Mouse (Mus musculus) spleen, adult 2 months (tissue): ENCODE data around the gene Cbx1. TPM values are rescaled to one million over a fixed set of nuclear protein-coding genes. Genes with fewer than 3 reads are reported as not detected.
A peak's percentile ranks its signal among the peaks of the same experiment; 100 is the strongest.

Experiments used
- DNase-seq, 2 experiments: peaks; one replicate each; pipeline versions ENCODE4 v3.0.0 to v3.0.0-alpha.2; 2012 to 2021; ENCODE audit warnings: low spot score in 2 of 2, low read depth in 1 of 2
- H3K27ac ChIP-seq: fragments of 200-500 bp; 2 replicates; pipeline ENCODE4 v1.5.1; 2012; ENCODE audit warnings: low read length, inconsistent platforms; ENCODE audit not compliant: insufficient read depth
- H3K27me3 ChIP-seq: fragments of 200-500 bp; 2 replicates; pipeline ENCODE4 v1.6.1; 2012; ENCODE audit warnings: mild to moderate bottlenecking, moderate library complexity, low read length, inconsistent platforms; ENCODE audit not compliant: control insufficient read depth, insufficient read depth
- H3K36me3 ChIP-seq: fragments of 200-500 bp; 2 replicates; pipeline ENCODE4 v1.6.1; 2012; ENCODE audit warnings: mild to moderate bottlenecking, low read length, inconsistent platforms; ENCODE audit not compliant: control insufficient read depth, insufficient read depth
- H3K4me1 ChIP-seq: fragments of 200-500 bp; 2 replicates; pipeline ENCODE4 v1.6.1; 2011; ENCODE audit warnings: inconsistent platforms; ENCODE audit not compliant: control insufficient read depth, insufficient read depth, insufficient read length
- H3K4me3 ChIP-seq: fragments of 200-500 bp; 2 replicates; pipeline ENCODE4 v1.5.1; 2011; ENCODE audit warnings: mild to moderate bottlenecking, inconsistent platforms; ENCODE audit not compliant: insufficient read depth, insufficient read length; ENCODE audit errors: extremely low read depth
- CTCF ChIP-seq: fragments of 200-500 bp; IDR thresholded peaks from 2 replicates; pipeline ENCODE4 v1.5.1; 2011; ENCODE audit warnings: mild to moderate bottlenecking, inconsistent platforms; ENCODE audit not compliant: insufficient read depth, insufficient read length, insufficient replicate concordance; ENCODE audit errors: extremely low read depth
- POLR2A ChIP-seq: fragments of 200-500 bp; IDR thresholded peaks from 2 replicates; pipeline ENCODE4 v1.6.1; 2011; ENCODE audit warnings: low read depth, low read length, inconsistent platforms
- WGBS: fragments of 180-500 bp; shearing (Covaris S2); methylation state at CpG from one replicate; pipeline ENCODE4 v1.1.7; 2018; 5-methylcytosine and 5-hydroxymethylcytosine counted together
- polyA plus RNA-seq: library from polyadenylated mRNA; depleted of rRNA; stranded (reverse); fragments of >200 nt; gene quantifications from 2 replicates; pipeline ENCODE4 v1.2.3, GENCODE M21; 2012; rRNA removed

Gene Cbx1
- 13.9 and 18.2 TPM in 2 replicates for polyA plus RNA-seq

- TF ChIP-seq CTCF (no peak), POLR2A (peak; percentile 61)
- Histone ChIP-seq H3K27me3 (no peaks in the 10 kb centered on the region), H3K4me3 (peak within 1 kb of the TSS; percentile 98), H3K27ac (peak within 1 kb of the TSS; percentile 88), H3K4me1 (peaks cover 9% of the 10 kb centered on the region; the same call in 1 of the 2 replicates), H3K36me3 (no peaks in the 10 kb centered on the region)
- DNase-seq: peak; percentile 77 to 89
- under 1% methylated on average over 92 of the region's 93 CpGs for WGBS
Measured at GRCm38 (mm10) chr11:96788871-96789795, at the start of gene Cbx1. Gene Cbx1, plus strand, starts transcription at chr11:96789127.

- Histone ChIP-seq H3K36me3 (no peaks in the 10 kb centered on the region), H3K4me1 (no peaks in the 10 kb centered on the region), H3K4me3 (no peak overlapping the region), H3K27ac (no peak overlapping the region), H3K27me3 (no peaks in the 10 kb centered on the region; the same call in 1 of the 2 replicates)
- no peak for TF ChIP-seq CTCF
- TF ChIP-seq POLR2A: no peak
- no peak for DNase-seq
- 88% methylated on average over 12 of the region's 12 CpGs for WGBS
Measured at GRCm38 (mm10) chr11:96740796-96741195, 48.1 kb upstream of the Cbx1 start.

GRCm38 (mm10) chr11:96741995-96742394, 46.9 kb upstream of the Cbx1 start:
- TF ChIP-seq POLR2A (no peak), CTCF (no peak)

DNA sequence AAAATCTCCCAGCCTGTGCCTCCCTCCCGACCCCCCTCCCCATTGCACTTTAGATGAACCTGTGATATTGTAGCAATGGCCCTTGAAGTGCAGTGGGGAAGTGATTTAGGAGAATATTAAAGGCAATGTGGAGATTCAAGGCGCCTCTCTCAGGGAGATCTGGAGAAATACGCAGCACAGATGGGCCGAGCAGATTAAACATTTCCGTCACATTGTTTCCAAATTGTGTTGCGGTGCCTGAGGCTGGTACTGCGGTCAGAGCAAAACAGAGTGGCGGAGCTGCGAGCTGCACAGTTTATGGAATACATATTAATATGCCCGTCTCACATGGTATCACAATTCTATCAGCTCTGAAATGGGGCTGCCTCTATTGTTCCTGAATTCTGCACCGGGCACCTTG, 45.9 kb upstream of the Cbx1 start:
- no peaks in the 10 kb centered on the region for H3K36me3 ChIP-seq
- no peak for DNase-seq
- 47% methylated on average over 11 of the region's 11 CpGs for WGBS
- no peaks in the 10 kb centered on the region for H3K4me1 ChIP-seq
- H3K4me3 ChIP-seq: no peak overlapping the region
- no peak overlapping the region for H3K27ac ChIP-seq
- no peaks in the 10 kb centered on the region; the same call in 1 of the 2 replicates for H3K27me3 ChIP-seq
- no peak for TF ChIP-seq CTCF

More at GRCm38 (mm10) chr11:96741995-96742394, 46.9 kb upstream of the Cbx1 start:
- no peaks in the 10 kb centered on the region for H3K36me3 ChIP-seq
- H3K4me3 ChIP-seq: no peak overlapping the region
- 36% methylated on average over 12 of the region's 12 CpGs for WGBS
- H3K4me1 ChIP-seq: no peaks in the 10 kb centered on the region
- H3K27me3 ChIP-seq: no peaks in the 10 kb centered on the region; the same call in 1 of the 2 replicates
- no peak for DNase-seq
- H3K27ac ChIP-seq: no peak overlapping the region

- WGBS: 86% methylated on average over 4 of the region's 4 CpGs
- no peak for DNase-seq
- Histone ChIP-seq H3K4me1 (no peaks in the 10 kb centered on the region), H3K27me3 (no peaks in the 10 kb centered on the region; the same call in 1 of the 2 replicates), H3K4me3 (no peak overlapping the region), H3K36me3 (no peaks in the 10 kb centered on the region), H3K27ac (no peak overlapping the region)
- TF ChIP-seq CTCF (no peak), POLR2A (no peak)
Measured at GRCm38 (mm10) chr11:96743891-96744290, 45.0 kb upstream of the Cbx1 start.

DNA sequence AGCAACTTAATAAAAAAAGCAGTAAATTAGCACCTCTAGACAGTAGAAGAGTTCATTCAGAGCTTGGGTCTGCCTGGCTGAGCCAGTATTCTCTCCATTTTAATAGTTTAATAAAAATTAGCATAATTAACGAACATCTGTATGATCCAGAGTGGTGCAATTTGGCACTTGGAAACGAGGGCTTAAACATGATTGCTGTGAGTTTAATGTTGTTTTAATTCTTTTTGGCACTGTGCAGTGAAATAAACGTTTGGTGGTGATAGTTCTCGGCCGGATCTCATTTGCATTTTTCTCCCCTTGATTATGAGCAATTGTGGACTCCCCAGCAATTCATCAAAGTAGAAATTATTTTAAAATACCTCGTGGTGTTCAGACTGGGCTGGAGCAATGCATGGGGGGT, 42.3 kb upstream of the Cbx1 start:
- H3K4me3 ChIP-seq: no peak overlapping the region
- no peak overlapping the region for H3K27ac ChIP-seq
- 78% methylated on average over 6 of the region's 6 CpGs for WGBS
- TF ChIP-seq POLR2A: no peak
- TF ChIP-seq CTCF: no peak
- H3K27me3 ChIP-seq: no peaks in the 10 kb centered on the region; the same call in 1 of the 2 replicates
- no peaks in the 10 kb centered on the region for H3K36me3 ChIP-seq
- H3K4me1 ChIP-seq: no peaks in the 10 kb centered on the region
- no peak for DNase-seq

DNA sequence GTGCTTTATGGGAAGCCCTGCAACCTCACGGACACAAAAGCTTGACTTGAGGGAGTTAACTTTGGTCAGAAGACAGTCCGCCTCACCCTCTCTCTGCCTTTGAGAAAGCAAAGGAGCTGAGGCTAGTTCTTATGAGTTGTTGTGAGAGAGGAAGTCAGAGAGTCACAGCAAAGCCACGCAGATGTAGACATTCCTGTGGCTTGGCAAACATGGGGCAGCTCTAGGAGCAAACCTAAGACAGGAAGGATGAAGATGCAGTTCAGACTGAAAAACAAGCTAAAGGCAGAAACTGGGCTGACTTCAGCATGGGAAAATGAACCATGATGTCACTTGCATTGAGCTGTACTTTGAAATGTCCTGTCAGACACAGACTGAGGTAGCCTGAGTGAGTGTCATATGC, 41.4 kb upstream of the Cbx1 start:
- DNase-seq: no peak
- Histone ChIP-seq H3K27ac (no peak overlapping the region), H3K36me3 (no peaks in the 10 kb centered on the region), H3K4me3 (no peak overlapping the region), H3K4me1 (no peaks in the 10 kb centered on the region), H3K27me3 (no peaks in the 10 kb centered on the region; the same call in 1 of the 2 replicates)
- 56% methylated on average over 3 of the region's 3 CpGs for WGBS
- TF ChIP-seq CTCF: no peak
- no peak for TF ChIP-seq POLR2A
